In genomic region chr8:45332685-45333409, GRCm38 (mm10) we compare ENCODE assay signal across 9 mouse cellular contexts. TPM values are rescaled to one million over a fixed set of nuclear protein-coding genes. Genes with fewer than 3 reads are reported as not detected.
A peak's percentile ranks its signal among the peaks of the same experiment; 100 is the strongest.
DNase-seq lines count a peak whose midpoint lies in the region; ATAC-seq and TF ChIP-seq lines count a peak whose summit lies in the region.
"Had no signal": no experiment of that assay in that cellular context is flagged by ENCODE, and none has a peak within 500 bp of the region (broad histone marks: within the 10 kb centered on the region; RNA-seq: fewer than 3 reads in every experiment).

Gene Cyp4v3, minus strand, starts transcription at chr8:45333216.

- peak within 1 kb of the TSS; percentile 86 for H3K4me2 ChIP-seq in embryonic facial prominence, embryonic 15.5 days (replicated peaks)
- peak within 1 kb of the TSS; percentile 84 for H3K4me2 ChIP-seq in heart, embryonic 12.5 days
- H3K4me2 ChIP-seq in kidney, embryonic 16.5 days (replicated peaks; ENCODE audit: low read depth, low read length) = peak within 1 kb of the TSS; percentile 92
- peak within 1 kb of the TSS; percentile 61 for H3K4me2 ChIP-seq in liver, embryonic 14.5 days (ENCODE audit: low read depth)
- peak within 1 kb of the TSS; percentile 87 for H3K4me2 ChIP-seq in stomach, embryonic 15.5 days

- 0 out of 2 replicates have a peak within 1 kb of the TSS, but pooled peaks have one; percentile 18 for H3K27ac ChIP-seq in embryonic facial prominence, embryonic 15.5 days (replicated peaks)
- H3K27ac ChIP-seq in heart, embryonic 12.5 days (ENCODE audit: poor library complexity, severe bottlenecking) = no peak within 1 kb of the TSS
- no peak within 1 kb of the TSS for H3K27ac ChIP-seq in kidney, embryonic 16.5 days (ENCODE audit: low read length)
- H3K27ac ChIP-seq in liver, embryonic 14.5 days = no peak within 1 kb of the TSS
- H3K27ac ChIP-seq in stomach, embryonic 15.5 days = 0 out of 2 replicates have a peak within 1 kb of the TSS, but pooled peaks have one; percentile 11

- no peaks in the 10 kb centered on the region for H3K9me3 ChIP-seq in erythroblast, embryonic 14.5 days (ENCODE audit: control insufficient read depth, low read length)
- no peaks in the 10 kb centered on the region for H3K9me3 ChIP-seq in embryonic facial prominence, embryonic 15.5 days (replicated peaks)
- no peaks in the 10 kb centered on the region for H3K9me3 ChIP-seq in heart, embryonic 12.5 days (replicated peaks)
- H3K9me3 ChIP-seq in kidney, embryonic 16.5 days (ENCODE audit: low read length) = no peaks in the 10 kb centered on the region
- H3K9me3 ChIP-seq in liver, embryonic 14.5 days (ENCODE audit: control insufficient read depth, low read length) = no peaks in the 10 kb centered on the region
- no peaks in the 10 kb centered on the region for H3K9me3 ChIP-seq in stomach, embryonic 15.5 days

- no peaks in the 10 kb centered on the region for H3K36me3 ChIP-seq in erythroblast, embryonic 14.5 days (ENCODE audit: control insufficient read depth)
- H3K36me3 ChIP-seq in embryonic facial prominence, embryonic 15.5 days = no peaks in the 10 kb centered on the region
- no peaks in the 10 kb centered on the region for H3K36me3 ChIP-seq in heart, embryonic 12.5 days
- 0 out of 2 replicates have a peak, but pooled peaks cover 4% of the 10 kb centered on the region for H3K36me3 ChIP-seq in kidney, embryonic 16.5 days (ENCODE audit: insufficient read depth, low read length)
- H3K36me3 ChIP-seq in liver, embryonic 14.5 days (replicated peaks; ENCODE audit: control insufficient read depth, insufficient read depth, low read depth) = no peaks in the 10 kb centered on the region
- H3K36me3 ChIP-seq in stomach, embryonic 15.5 days = no peaks in the 10 kb centered on the region

- peak within 1 kb of the TSS; percentile 55 for H3K4me3 ChIP-seq in erythroblast, embryonic 14.5 days (replicated peaks)
- peak within 1 kb of the TSS; percentile 53 for H3K4me3 ChIP-seq in embryonic facial prominence, embryonic 15.5 days (replicated peaks)
- H3K4me3 ChIP-seq in heart, embryonic 12.5 days = peak within 1 kb of the TSS; percentile 66
- peak within 1 kb of the TSS; percentile 71 for H3K4me3 ChIP-seq in kidney, embryonic 16.5 days (ENCODE audit: low read length)
- H3K4me3 ChIP-seq in liver, embryonic 14.5 days (ENCODE audit: insufficient read depth in 1 of 2, low read depth in 2 of 2, low read length in 2 of 2) = peak within 1 kb of the TSS; percentile 54 to 70
- peak within 1 kb of the TSS; percentile 63 for H3K4me3 ChIP-seq in stomach, embryonic 15.5 days (replicated peaks)

- peaks cover 6% of the 10 kb centered on the region for H3K27me3 ChIP-seq in erythroblast, embryonic 14.5 days (ENCODE audit: control insufficient read depth)
- no peaks in the 10 kb centered on the region for H3K27me3 ChIP-seq in embryonic facial prominence, embryonic 15.5 days
- 0 out of 2 replicates have a peak, but pooled peaks cover 4% of the 10 kb centered on the region for H3K27me3 ChIP-seq in heart, embryonic 12.5 days (replicated peaks)
- no peaks in the 10 kb centered on the region for H3K27me3 ChIP-seq in kidney, embryonic 16.5 days (ENCODE audit: insufficient read depth, low read length)
- no peaks in the 10 kb centered on the region for H3K27me3 ChIP-seq in liver, embryonic 14.5 days (ENCODE audit: control insufficient read depth, insufficient read depth, low read length)
- H3K27me3 ChIP-seq in stomach, embryonic 15.5 days (replicated peaks) = no peaks in the 10 kb centered on the region

- no peak for ATAC-seq in erythroblast, adult 5-6 weeks (replicated peaks; ENCODE audit: low FRiP score, poor library complexity, severe bottlenecking)
- ATAC-seq in embryonic facial prominence, embryonic 15.5 days (ENCODE audit: insufficient number of reproducible peaks, low FRiP score, low TSS enrichment, low read depth) = peak; percentile 81
- peak; percentile 45; the same call in 1 of the 2 replicates for ATAC-seq in heart, embryonic 12.5 days (ENCODE audit: insufficient number of reproducible peaks, low FRiP score)
- ATAC-seq in kidney, embryonic 16.5 days (ENCODE audit: low FRiP score, low TSS enrichment) = peak; percentile 84
- peak; percentile 68 for ATAC-seq in liver, embryonic 14.5 days (ENCODE audit: insufficient read depth)
- peak; percentile 48 for ATAC-seq in stomach, embryonic 15.5 days (ENCODE audit: insufficient read depth, low FRiP score, low read depth)

- peak; percentile 11 to 22 (median 14) for DNase-seq in liver, embryonic 14.5 days (ENCODE audit: low read depth in 3 of 3, low spot score in 3 of 3)
- peak; percentile 60 to 69 for DNase-seq in natural killer cell, adult 2 months (ENCODE audit: low spot score in 2 of 2)

- H3K4me1 ChIP-seq in erythroblast, embryonic 14.5 days (ENCODE audit: control insufficient read depth) = no peaks in the 10 kb centered on the region
- peaks cover 6% of the 10 kb centered on the region for H3K4me1 ChIP-seq in embryonic facial prominence, embryonic 15.5 days
- no peaks in the 10 kb centered on the region for H3K4me1 ChIP-seq in heart, embryonic 12.5 days (replicated peaks)
- peaks cover 7% of the 10 kb centered on the region; the same call in 1 of the 2 replicates for H3K4me1 ChIP-seq in kidney, embryonic 16.5 days (ENCODE audit: insufficient read depth, low read length)
- H3K4me1 ChIP-seq in liver, embryonic 14.5 days (replicated peaks; ENCODE audit: control insufficient read depth in 2 of 2, insufficient read depth in 2 of 2, low read length in 1 of 2) = peaks cover 0 to 5% of the 10 kb centered on the region in 2 experiments; a peak in 2 of 4 replicates
- no peaks in the 10 kb centered on the region for H3K4me1 ChIP-seq in stomach, embryonic 15.5 days

- TF ChIP-seq EP300 in liver, embryonic 14.5 days (IDR thresholded peaks at IDR 0.05; ENCODE audit: low read depth) = no peak

- peak within 1 kb of the TSS; percentile 35 for H3K9ac ChIP-seq in embryonic facial prominence, embryonic 15.5 days
- peak within 1 kb of the TSS; percentile 67 for H3K9ac ChIP-seq in heart, embryonic 12.5 days
- H3K9ac ChIP-seq in kidney, embryonic 16.5 days (replicated peaks; ENCODE audit: low read length) = peak within 1 kb of the TSS; percentile 71
- H3K9ac ChIP-seq in liver, embryonic 14.5 days (replicated peaks) = no peak within 1 kb of the TSS
- peak within 1 kb of the TSS; percentile 37 for H3K9ac ChIP-seq in stomach, embryonic 15.5 days

- TF ChIP-seq CTCF in liver, embryonic 14.5 days (IDR thresholded peaks at IDR 0.05; ENCODE audit: low read depth) = no peak

- WGBS in embryonic facial prominence, embryonic 15.5 days = under 1% methylated on average over 42 of the region's 44 CpGs
- under 1% methylated on average over 44 of the region's 44 CpGs for WGBS in heart, embryonic 12.5 days
- WGBS in kidney, embryonic 16.5 days = under 1% methylated on average over 44 of the region's 44 CpGs
- WGBS in liver, embryonic 14.5 days (ENCODE audit: insufficient replicate concordance) = 2% methylated on average over 44 of the region's 44 CpGs
- WGBS in stomach, embryonic 15.5 days = 1% methylated on average over 42 of the region's 44 CpGs

RNA-seq across cellular contexts. Expression of gene Cyp4v3, which starts in this region (rescaled TPM):
- polyA plus RNA-seq in erythroblast, embryonic 14.5 days (2012) = not detected in 2 replicates
- 2.3 and 3.3 TPM in 2 replicates for total RNA-seq in erythroblast, adult 5-6 weeks (2015; ENCODE audit: low replicate concordance)
- total RNA-seq in erythroblast, adult 5-6 weeks (2017; ENCODE audit: low replicate concordance) = 2.0 TPM in 2 replicates
- polyA plus RNA-seq in embryonic facial prominence, embryonic 15.5 days (2015; fragmentation: Nextera tagmentation; extraction: Ambion mirVana) = 2.4 and 2.9 TPM in 2 replicates
- 0.56 and 0.85 TPM in 2 replicates for polyA plus RNA-seq in heart, embryonic 12.5 days (2016; fragmentation: Nextera tagmentation; extraction: Ambion mirVana)
- polyA plus RNA-seq in kidney, embryonic 16.5 days (2015; fragmentation: Nextera tagmentation; extraction: Ambion mirVana) = 1.3 and 1.6 TPM in 2 replicates
- polyA plus RNA-seq in liver, embryonic 14.5 days (2012; rRNA removed) = 1.9 and 2.3 TPM in 2 replicates
- polyA plus RNA-seq in liver, embryonic 14.5 days (2014; fragmentation: Nextera tagmentation; extraction: Ambion mirVana) = 3.7 and 5.4 TPM in 2 replicates
- 3.6 and 4.5 TPM in 2 replicates for polyA plus RNA-seq in stomach, embryonic 15.5 days (2015; fragmentation: Nextera tagmentation; extraction: Ambion mirVana)
- total RNA-seq: MEL had no signal

Comparison
In these comparisons a context has a peak if more than half of its experiments do, and no peak if none do; other contexts are left out.
1. Peak in ATAC-seq, H3K4me3 ChIP-seq, H3K9ac ChIP-seq and H3K4me2 ChIP-seq in heart, embryonic 12.5 days; RNA of the gene not detected or under 1 TPM.
2. H3K27ac ChIP-seq: peak in embryonic facial prominence, embryonic 15.5 days (single experiment) and stomach, embryonic 15.5 days (single experiment); none in heart, embryonic 12.5 days (single experiment), kidney, embryonic 16.5 days (single experiment) and liver, embryonic 14.5 days (single experiment).
3. Peak in every context shown above with its lines, with median percentiles within 50 percentile points of each other: H3K4me3 ChIP-seq and H3K4me2 ChIP-seq.